Mouse (Mus musculus): ENCODE results near the gene Serpina3f. TPM values are rescaled to one million over a fixed set of nuclear protein-coding genes. Genes with fewer than 3 reads are reported as not detected.

Serpina3f gene
- total RNA-seq, 2 experiments from 2014 or later: not detected

DNA sequence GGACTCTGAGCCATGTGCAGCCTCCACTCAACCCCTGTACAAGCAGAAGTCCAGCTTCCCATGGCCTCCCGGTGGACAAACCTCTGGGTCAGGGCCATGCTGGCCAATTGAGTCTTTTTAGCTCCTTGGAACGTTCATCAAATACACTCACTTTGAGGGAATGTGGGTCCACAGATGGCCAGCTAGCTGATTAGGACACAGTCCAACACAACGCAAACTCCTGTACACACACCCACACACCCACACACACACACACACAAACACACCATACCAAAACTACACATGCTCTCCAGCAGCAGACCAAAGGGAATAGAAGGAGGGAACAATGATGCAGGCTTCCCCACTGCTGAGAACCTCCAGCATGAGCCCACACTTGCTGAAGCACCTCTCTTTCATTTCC is 31.3 kb downstream of the Serpina3f start:
- intact Hi-C loops (cut with DNase I): no loop called here
- peak; percentile 28 to 33 for DNase-seq

DNA sequence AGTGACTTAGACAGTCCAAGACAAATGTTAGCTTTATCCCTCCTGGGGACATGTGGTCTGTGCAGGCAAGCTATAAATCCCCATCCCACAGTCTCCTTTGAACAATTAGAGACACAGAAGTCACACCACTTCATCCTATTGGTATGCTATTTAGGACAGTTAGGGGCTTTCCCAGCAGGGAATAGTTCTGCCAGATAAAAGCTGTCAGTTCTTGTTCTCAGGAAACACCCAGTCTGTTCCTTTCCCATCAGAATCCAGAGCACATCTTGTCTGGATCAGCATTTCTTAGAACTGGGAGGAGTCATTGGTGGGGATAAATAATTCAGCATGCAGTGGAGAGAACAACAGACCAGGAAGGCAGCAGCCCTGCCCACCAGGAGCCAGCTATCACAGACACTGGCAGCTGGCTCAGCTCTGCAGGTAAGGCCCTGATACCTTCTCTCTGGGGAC is 33.2 kb downstream of the Serpina3f start:
- intact Hi-C loops (cut with DNase I): no loop called here
- peak; percentile 9 to 14 for DNase-seq

DNA sequence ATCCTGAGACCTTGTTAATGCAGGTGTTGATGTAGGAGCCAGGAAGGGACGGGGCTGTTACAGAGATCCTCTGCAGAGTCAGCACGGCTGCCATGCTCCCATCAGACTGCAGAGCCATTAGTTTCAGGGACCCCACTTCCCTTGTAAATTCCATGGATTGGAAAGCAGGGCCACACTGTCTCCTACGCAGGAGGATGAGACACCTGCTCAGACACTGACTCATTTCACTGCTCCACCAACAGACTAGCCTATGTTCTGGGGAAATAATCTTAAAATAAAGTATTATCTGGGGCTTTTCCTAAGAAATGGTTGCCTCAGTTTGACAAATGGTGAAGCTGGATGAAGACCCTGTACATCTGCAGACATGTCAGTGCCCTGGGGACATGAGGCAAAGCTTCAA is 33.9 kb downstream of the Serpina3f start:
- intact Hi-C loops (cut with DNase I): no loop called here
- no peak for DNase-seq

DNA sequence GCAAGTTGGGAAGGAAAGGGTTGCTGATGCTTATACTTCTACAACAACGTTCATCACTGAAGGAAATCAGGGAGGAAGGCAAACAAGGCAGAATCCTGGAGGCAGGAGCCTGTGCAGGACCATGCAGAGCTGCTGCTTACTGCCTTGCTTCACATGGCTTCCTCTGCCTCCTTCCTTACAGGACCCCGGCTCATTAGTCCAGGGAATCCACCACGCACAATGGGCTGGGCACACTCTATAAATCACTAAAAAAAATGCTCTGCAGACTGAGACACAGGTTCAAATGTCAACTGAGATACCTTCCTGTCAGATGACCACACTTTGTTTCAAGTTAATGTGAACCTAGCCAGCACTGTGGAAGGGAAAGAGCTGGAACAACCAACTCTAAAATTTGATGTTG is 46.7 kb downstream of the Serpina3f start:
- intact Hi-C loops (cut with DNase I): no loop called here
- no peak for DNase-seq

- intact Hi-C loops (cut with DNase I): no loop called here
- DNase-seq: peak in 1 of 2 experiments; percentile 13
Measured at GRCm38 (mm10) chr12:104262863-104263262, 48.5 kb downstream of the Serpina3f start, which contains the start of gene Serpina3i. Gene Serpina3i, plus strand, starts transcription at chr12:104263122.

GRCm38 (mm10) chr12:104266374-104266773 is 52.0 kb downstream of the Serpina3f start:
- intact Hi-C loops (cut with DNase I): no loop called here
- no peak for DNase-seq

Other genes starting within 250 kb of the Serpina3f start
- gene Serpina11, start 224.6 kb upstream of the Serpina3f start, total RNA-seq (2021): not detected
- not detected for gene Serpina9, start 200.8 kb upstream of the Serpina3f start, total RNA-seq (2021)
- not detected for gene Serpina12, start 170.1 kb upstream of the Serpina3f start, total RNA-seq (2021)
- gene Serpina5, start 113.4 kb upstream of the Serpina3f start, total RNA-seq (2021): not detected
- not detected for gene Serpina3a, start 101.8 kb upstream of the Serpina3f start, total RNA-seq (2021)
- gene Serpina3b, start 86.5 kb upstream of the Serpina3f start, total RNA-seq (2021): not detected
- under 1 TPM; 0.22 to 0.45 TPM for gene Serpina3c, start 60.7 kb upstream of the Serpina3f start, total RNA-seq (2021)
- gene Serpina3g, start 21.7 kb downstream of the Serpina3f start, total RNA-seq (2021): 1 to 10 TPM in 1 of 2 experiments, under 1 TPM in 1; 0.62 to 1.1 TPM
- 1 to 10 TPM in 1 of 2 experiments, under 1 TPM in 1; 0.62 to 1.6 TPM for gene Serpina3i, start 48.6 kb downstream of the Serpina3f start, total RNA-seq (2021)
- gene Serpina3j, start 100.0 kb downstream of the Serpina3f start, total RNA-seq (2021): not detected
- not detected for gene Serpina3k, start 123.9 kb downstream of the Serpina3f start, total RNA-seq (2021)
- gene Serpina3m, start 123.9 kb downstream of the Serpina3f start, total RNA-seq (2021): not detected
- gene Serpina3n, start 192.2 kb downstream of the Serpina3f start, total RNA-seq (2021): 1 to 10 TPM in 1 of 2 experiments, under 1 TPM in 1; 0.84 to 2.4 TPM